Mouse (Mus musculus) small intestine, adult 2 months (tissue): Measurements from ENCODE around the gene Nrp1. TPM values are rescaled to one million over a fixed set of nuclear protein-coding genes. Genes with fewer than 3 reads are reported as not detected.

Experiments used
- H3K27ac ChIP-seq: fragments of 200-500 bp; 2 replicates; pipeline ENCODE4 v1.5.1; 2012; ENCODE audit warnings: low read depth, low read length, control low read depth, inconsistent platforms; ENCODE audit not compliant: insufficient read depth
- H3K27me3 ChIP-seq: fragments of 200-500 bp; 2 replicates; pipeline ENCODE4 v1.6.1; 2012; ENCODE audit warnings: mild to moderate bottlenecking, moderate library complexity, low read length, inconsistent platforms; ENCODE audit not compliant: control insufficient read depth, insufficient read depth
- H3K36me3 ChIP-seq: fragments of 200-500 bp; 2 replicates; pipeline ENCODE4 v1.6.1; 2012; ENCODE audit warnings: mild to moderate bottlenecking, low read length, control low read depth, inconsistent platforms; ENCODE audit not compliant: control insufficient read depth, insufficient read depth
- H3K4me1 ChIP-seq: fragments of 200-500 bp; 2 replicates; pipeline ENCODE4 v1.6.1; 2012; ENCODE audit warnings: low read length, inconsistent platforms, mixed read lengths; ENCODE audit not compliant: control insufficient read depth, insufficient read depth, insufficient read length
- H3K4me3 ChIP-seq: fragments of 200-500 bp; 2 replicates; pipeline ENCODE4 v1.5.1; 2012; ENCODE audit warnings: low read depth, mild to moderate bottlenecking, control low read depth, inconsistent platforms, low read length, moderate library complexity
- CTCF ChIP-seq: fragments of 200-500 bp; IDR thresholded peaks from 2 replicates; pipeline ENCODE4 v1.5.1; 2012; ENCODE audit warnings: low read depth, mild to moderate bottlenecking, control low read depth, inconsistent platforms, low read length, moderate library complexity, mixed read lengths; ENCODE audit not compliant: insufficient replicate concordance, insufficient read length; ENCODE audit errors: extremely low read depth
- POLR2A ChIP-seq: fragments of 200-500 bp; IDR thresholded peaks from 2 replicates; pipeline ENCODE4 v1.6.1; 2012; ENCODE audit warnings: low read depth, mild to moderate bottlenecking, control low read depth, inconsistent platforms, low read length, moderate library complexity
- WGBS: fragments of 180-500 bp; shearing (Covaris S2); methylation state at CpG from one replicate; pipeline ENCODE4 v1.1.7; 2018; 5-methylcytosine and 5-hydroxymethylcytosine counted together
- polyA plus RNA-seq: library from polyadenylated mRNA; depleted of rRNA; stranded (reverse); fragments of >200 nt; gene quantifications from 2 replicates; pipeline ENCODE4 v1.2.3, GENCODE M21; 2012; rRNA removed

Gene Nrp1
- polyA plus RNA-seq, result 3.3 and 6.6 TPM in 2 replicates

DNA sequence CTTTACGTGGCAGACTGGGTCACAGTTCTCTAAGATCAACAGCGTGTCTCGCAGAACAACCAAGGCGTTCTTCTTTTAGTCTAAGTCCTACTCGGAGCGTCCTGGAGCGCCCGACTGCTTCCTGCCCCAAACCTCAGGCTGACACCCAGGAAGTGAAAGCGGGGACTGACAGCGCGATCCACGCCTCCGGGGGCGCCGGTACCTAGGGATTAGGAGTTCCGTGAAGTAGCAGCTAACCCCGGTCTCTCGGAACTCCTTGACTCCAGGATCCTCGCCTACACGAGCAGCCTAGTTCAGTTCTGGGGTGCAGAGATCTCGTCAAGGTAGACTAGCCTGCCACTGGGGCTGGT, at the start of gene Nrp1:
Nrp1 (plus strand) TSS at position 199 of the 350 bp plus-strand sequence.
- under 1% methylated on average over 21 of the region's 21 CpGs for WGBS
- H3K36me3 ChIP-seq, result no peaks in the 10 kb centered on the region
- peak within 1 kb of the TSS; percentile 72 for H3K27ac ChIP-seq
- TF ChIP-seq CTCF, result no peak
- peaks cover 10% of the 10 kb centered on the region; the same call in 1 of the 2 replicates for H3K27me3 ChIP-seq
- H3K4me1 ChIP-seq, result peaks cover 3% of the 10 kb centered on the region
- peak within 1 kb of the TSS; percentile 72 for H3K4me3 ChIP-seq

DNA sequence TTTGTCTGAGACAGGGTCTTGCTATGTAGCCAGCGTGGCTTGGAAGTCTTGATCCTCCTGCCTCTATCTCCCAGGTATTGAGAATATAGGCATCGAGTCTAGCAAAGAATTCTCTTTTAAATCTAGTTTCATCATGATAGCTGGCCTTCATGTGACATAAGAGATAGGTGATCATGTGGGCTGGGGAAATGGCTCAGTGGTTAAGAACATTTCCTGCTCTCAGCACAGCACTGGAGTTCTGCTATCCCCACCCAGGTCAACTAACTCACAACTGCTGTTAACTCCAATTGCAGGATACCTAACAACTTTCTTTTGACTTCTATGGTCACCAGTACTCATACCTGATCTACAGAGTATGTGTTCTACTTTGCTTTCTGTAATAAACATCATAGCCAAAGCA, 37.6 kb upstream of the Nrp1 start:
- 71% methylated on average over 2 of the region's 2 CpGs for WGBS
- no peak overlapping the region for H3K4me3 ChIP-seq
- TF ChIP-seq POLR2A, result no peak
- no peaks in the 10 kb centered on the region for H3K36me3 ChIP-seq
- no peak overlapping the region for H3K27ac ChIP-seq
- H3K4me1 ChIP-seq, result no peaks in the 10 kb centered on the region
- H3K27me3 ChIP-seq, result no peaks in the 10 kb centered on the region

DNA sequence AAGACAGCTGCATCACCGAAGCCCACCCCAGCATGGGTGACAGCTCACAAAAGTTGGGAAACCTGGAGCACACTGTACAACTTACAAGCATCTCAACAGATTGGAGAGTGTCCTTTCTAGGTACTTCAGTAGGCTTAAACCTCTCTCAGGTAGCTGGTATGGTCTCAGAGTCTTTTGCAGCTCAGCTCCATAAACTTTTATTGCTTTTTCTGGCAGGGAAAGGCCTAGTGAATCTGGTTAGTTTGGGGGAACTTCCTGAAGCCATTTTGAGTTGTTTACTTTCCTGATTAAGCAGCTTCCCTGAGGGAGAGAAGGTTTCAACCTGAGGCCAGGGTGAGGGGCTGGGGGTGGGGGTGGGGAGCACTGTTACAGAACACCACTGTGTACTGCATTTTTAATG, 31.1 kb upstream of the Nrp1 start:
- no peak overlapping the region for H3K4me3 ChIP-seq
- no peaks in the 10 kb centered on the region for H3K36me3 ChIP-seq
- H3K27me3 ChIP-seq, result no peaks in the 10 kb centered on the region
- TF ChIP-seq CTCF, result no peak
- TF ChIP-seq POLR2A, result no peak
- H3K4me1 ChIP-seq, result peaks cover 2% of the 10 kb centered on the region; the same call in 1 of the 2 replicates
- 74% methylated on average over 1 of the region's 1 CpGs for WGBS
- H3K27ac ChIP-seq, result no peak overlapping the region

DNA sequence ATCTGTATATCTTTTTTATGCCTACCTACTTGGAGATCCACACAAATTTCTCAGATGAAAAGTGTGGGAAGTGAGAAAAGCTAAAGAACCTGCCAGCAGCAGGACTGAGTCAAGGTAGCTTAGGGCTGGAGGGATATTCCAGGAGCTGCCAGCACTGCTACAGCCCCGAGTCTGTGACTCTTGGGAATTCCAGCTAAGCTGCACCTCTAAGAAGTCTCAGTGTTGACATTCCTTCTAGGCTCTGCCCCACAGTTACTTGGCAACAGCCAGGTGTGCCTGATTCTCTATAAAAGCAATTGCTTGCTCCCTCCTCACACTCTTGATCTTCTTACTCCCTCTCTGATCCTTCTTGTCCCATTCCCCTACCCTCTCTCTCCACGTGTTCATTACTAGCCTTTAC, 30.5 kb upstream of the Nrp1 start:
- Histone ChIP-seq H3K4me1 (peaks cover 2% of the 10 kb centered on the region; the same call in 1 of the 2 replicates), H3K27ac (no peak overlapping the region), H3K27me3 (no peaks in the 10 kb centered on the region), H3K36me3 (no peaks in the 10 kb centered on the region), H3K4me3 (no peak overlapping the region)
- TF ChIP-seq CTCF (no peak), POLR2A (no peak)
- WGBS, result 19% methylated on average over 2 of the region's 2 CpGs

DNA sequence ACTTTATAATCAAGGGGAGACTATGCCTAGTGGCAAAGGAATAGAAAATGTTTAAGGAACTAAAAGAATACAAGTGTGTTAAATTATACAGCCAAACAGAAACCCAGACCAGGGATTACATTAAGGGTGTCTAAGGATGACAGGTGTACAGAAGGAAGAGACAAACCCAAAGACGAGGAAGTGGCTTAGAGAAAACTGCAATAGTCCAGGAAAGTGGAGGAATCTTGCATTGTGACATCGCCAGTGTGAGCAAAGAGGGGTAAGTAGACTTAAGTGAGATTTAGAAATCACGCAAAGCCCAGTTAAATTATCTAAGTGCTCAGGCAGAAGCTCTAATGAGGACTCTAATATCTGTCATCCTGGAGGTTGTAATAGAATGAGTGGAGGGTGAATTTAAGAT, 28.9 kb upstream of the Nrp1 start:
- Histone ChIP-seq H3K36me3 (no peaks in the 10 kb centered on the region), H3K27me3 (no peaks in the 10 kb centered on the region), H3K27ac (no peak overlapping the region), H3K4me3 (no peak overlapping the region), H3K4me1 (peaks cover 2% of the 10 kb centered on the region; the same call in 1 of the 2 replicates)
- no peak for TF ChIP-seq CTCF
- no peak for TF ChIP-seq POLR2A
- WGBS, result 89% methylated on average over 3 of the region's 3 CpGs

DNA sequence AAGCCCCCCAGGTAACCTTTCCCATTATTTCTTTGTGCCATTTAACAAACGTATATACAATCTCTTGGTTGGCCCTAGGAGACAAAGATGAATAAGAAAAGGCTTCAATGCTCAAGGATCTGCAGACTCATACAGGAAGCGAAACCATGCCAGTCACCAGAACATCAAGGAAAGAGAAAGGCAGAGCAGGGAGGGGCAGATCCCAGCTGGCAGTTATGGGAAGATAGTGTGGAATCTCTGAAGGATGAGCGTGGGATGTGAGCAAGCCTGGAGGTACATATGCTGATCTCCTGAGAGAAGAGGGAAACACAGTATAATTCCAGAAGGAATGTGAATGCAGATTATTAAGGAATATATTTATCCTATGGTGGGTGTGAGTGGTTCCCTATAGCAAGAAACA, 22.4 kb upstream of the Nrp1 start:
- no peaks in the 10 kb centered on the region for H3K27me3 ChIP-seq

DNA sequence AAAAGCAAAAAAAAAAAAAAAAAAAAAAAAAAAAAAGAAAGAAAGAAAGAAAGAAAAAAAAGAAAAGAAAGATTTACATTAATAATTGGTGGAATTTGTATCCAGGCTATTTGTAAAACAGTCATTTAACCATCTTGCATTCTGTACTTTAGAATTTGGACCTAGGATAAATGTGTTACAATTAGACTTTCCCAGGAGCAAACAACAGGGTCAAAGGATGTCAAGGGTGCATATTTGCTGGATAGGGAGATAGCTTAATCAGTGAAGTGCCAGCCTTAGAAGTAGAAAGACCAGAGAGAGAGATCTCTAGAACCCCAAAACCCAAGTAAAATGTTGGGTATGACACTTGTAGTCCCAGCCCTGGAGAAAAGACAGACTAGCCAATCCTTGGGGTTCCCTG, 19.5 kb upstream of the Nrp1 start:
- Histone ChIP-seq H3K4me1 (no peaks in the 10 kb centered on the region), H3K4me3 (no peak overlapping the region), H3K27ac (no peak overlapping the region), H3K27me3 (no peaks in the 10 kb centered on the region), H3K36me3 (no peaks in the 10 kb centered on the region)
- TF ChIP-seq POLR2A (no peak), CTCF (no peak)

More for the DNA sequence above, 22.4 kb upstream of the Nrp1 start:
- H3K4me3 ChIP-seq, result no peak overlapping the region
- TF ChIP-seq POLR2A (no peak), CTCF (no peak)
- H3K36me3 ChIP-seq, result no peaks in the 10 kb centered on the region
- no peaks in the 10 kb centered on the region for H3K4me1 ChIP-seq
- no peak overlapping the region for H3K27ac ChIP-seq
- 93% methylated on average over 3 of the region's 3 CpGs for WGBS

DNA sequence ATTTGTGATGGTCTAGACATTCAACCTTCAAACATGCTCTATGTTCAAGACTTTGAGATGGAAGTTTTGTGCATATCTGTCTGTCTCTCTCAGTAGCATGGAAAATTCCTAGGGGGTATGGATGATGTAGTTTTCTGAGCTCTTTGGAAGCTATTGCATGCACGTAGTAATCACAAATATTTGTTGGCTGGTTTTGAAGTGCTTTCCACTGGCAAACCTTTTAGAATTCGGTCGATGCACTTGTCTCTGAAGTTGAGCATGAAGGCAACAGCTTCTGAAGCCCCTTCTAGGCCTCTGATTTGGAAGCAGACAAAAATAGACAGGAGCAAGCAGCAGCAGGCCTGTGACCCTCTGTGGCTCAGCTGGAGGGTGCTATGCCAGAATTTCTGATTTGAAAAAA, 18.9 kb upstream of the Nrp1 start:
- no peak for TF ChIP-seq CTCF
- TF ChIP-seq POLR2A, result no peak
- WGBS, result 87% methylated on average over 3 of the region's 3 CpGs
- no peaks in the 10 kb centered on the region for H3K27me3 ChIP-seq
- H3K4me1 ChIP-seq, result no peaks in the 10 kb centered on the region
- H3K27ac ChIP-seq, result no peak overlapping the region
- H3K36me3 ChIP-seq, result no peaks in the 10 kb centered on the region
- no peak overlapping the region for H3K4me3 ChIP-seq
